Mouse (Mus musculus): ENCODE data around the gene Aaed1. TPM values are rescaled to one million over a fixed set of nuclear protein-coding genes. Genes with fewer than 3 reads are reported as not detected.

Aaed1 gene
- polyA plus RNA-seq, 1 experiment from 2014 or later = 42.9 TPM

- Histone ChIP-seq H3K4me2 (ENCODE audit: low read length) (peak overlapping the region; percentile 73), H3K9me3 (ENCODE audit: control insufficient read depth, low read length) (no peaks in the 10 kb centered on the region), H3K9ac (ENCODE audit: low read length) (peak overlapping the region; percentile 51), H3K27ac (ENCODE audit: low read depth) (no peak overlapping the region), H3K4me3 (ENCODE audit: low read depth, low read length) (peak overlapping the region; percentile 38), H3K36me3 (ENCODE audit: control insufficient read depth, insufficient read depth, low read length) (no peaks in the 10 kb centered on the region), H3K4me1 (replicated peaks; ENCODE audit: control insufficient read depth, insufficient read depth, low read length) (no peaks in the 10 kb centered on the region), H3K27me3 (replicated peaks; ENCODE audit: control insufficient read depth, insufficient read depth, low read length) (no peaks in the 10 kb centered on the region)
- ATAC-seq (replicated peaks; ENCODE audit: low FRiP score, low TSS enrichment, low read depth) (0 out of 2 replicates have a peak, but pooled peaks have one; percentile 19), DNase-seq (ENCODE audit: low spot score) (no peak)
- 16% methylated on average over 10 of the region's 10 CpGs for WGBS
Measured at GRCm38 (mm10) chr13:64343598-64343997, 31.1 kb upstream of the Aaed1 start.

- no peaks in the 10 kb centered on the region for H3K9me3 ChIP-seq (ENCODE audit: control insufficient read depth, low read length)
- H3K4me3 ChIP-seq (ENCODE audit: low read depth, low read length) = no peak overlapping the region
- H3K36me3 ChIP-seq (ENCODE audit: control insufficient read depth, insufficient read depth, low read length) = no peaks in the 10 kb centered on the region
- H3K27me3 ChIP-seq (replicated peaks; ENCODE audit: control insufficient read depth, insufficient read depth, low read length) = no peaks in the 10 kb centered on the region
- H3K9ac ChIP-seq (ENCODE audit: low read length) = no peak overlapping the region
- no peak overlapping the region for H3K27ac ChIP-seq (ENCODE audit: low read depth)
- H3K4me1 ChIP-seq (replicated peaks; ENCODE audit: control insufficient read depth, insufficient read depth, low read length) = no peaks in the 10 kb centered on the region
- WGBS = 49% methylated on average over 4 of the region's 4 CpGs
- H3K4me2 ChIP-seq (ENCODE audit: low read length) = no peak overlapping the region
- DNase-seq (ENCODE audit: low spot score) = peak; percentile 54
- 0 out of 2 replicates have a peak, but pooled peaks have one; percentile 43 for ATAC-seq (replicated peaks; ENCODE audit: low FRiP score, low TSS enrichment, low read depth)
Measured at GRCm38 (mm10) chr13:64335546-64336132, 23.1 kb upstream of the Aaed1 start.

GRCm38 (mm10) chr13:64333102-64333501 is 20.6 kb upstream of the Aaed1 start:
- Histone ChIP-seq H3K27ac (ENCODE audit: low read depth) (no peak overlapping the region), H3K4me3 (ENCODE audit: low read depth, low read length) (no peak overlapping the region), H3K4me2 (ENCODE audit: low read length) (no peak overlapping the region), H3K9ac (ENCODE audit: low read length) (no peak overlapping the region), H3K4me1 (replicated peaks; ENCODE audit: control insufficient read depth, insufficient read depth, low read length) (no peaks in the 10 kb centered on the region), H3K27me3 (replicated peaks; ENCODE audit: control insufficient read depth, insufficient read depth, low read length) (no peaks in the 10 kb centered on the region), H3K9me3 (ENCODE audit: control insufficient read depth, low read length) (no peaks in the 10 kb centered on the region), H3K36me3 (ENCODE audit: control insufficient read depth, insufficient read depth, low read length) (no peaks in the 10 kb centered on the region)
- DNase-seq (ENCODE audit: low spot score) (no peak), ATAC-seq (replicated peaks; ENCODE audit: low FRiP score, low TSS enrichment, low read depth) (no peak)
- WGBS = 76% methylated on average over 3 of the region's 3 CpGs

- Histone ChIP-seq H3K4me3 (ENCODE audit: low read depth, low read length) (no peak overlapping the region), H3K27ac (ENCODE audit: low read depth) (no peak overlapping the region), H3K4me1 (replicated peaks; ENCODE audit: control insufficient read depth, insufficient read depth, low read length) (no peaks in the 10 kb centered on the region), H3K27me3 (replicated peaks; ENCODE audit: control insufficient read depth, insufficient read depth, low read length) (no peaks in the 10 kb centered on the region), H3K9me3 (ENCODE audit: control insufficient read depth, low read length) (no peaks in the 10 kb centered on the region), H3K9ac (ENCODE audit: low read length) (no peak overlapping the region), H3K36me3 (ENCODE audit: control insufficient read depth, insufficient read depth, low read length) (no peaks in the 10 kb centered on the region), H3K4me2 (ENCODE audit: low read length) (no peak overlapping the region)
- ATAC-seq (replicated peaks; ENCODE audit: low FRiP score, low TSS enrichment, low read depth) (no peak), DNase-seq (ENCODE audit: low spot score) (no peak)
- 76% methylated on average over 6 of the region's 6 CpGs for WGBS
Measured at GRCm38 (mm10) chr13:64332321-64332720, 19.8 kb upstream of the Aaed1 start.

GRCm38 (mm10) chr13:64322561-64323281 is 10.2 kb upstream of the Aaed1 start:
- DNase-seq (ENCODE audit: low spot score) (no peak), ATAC-seq (replicated peaks; ENCODE audit: low FRiP score, low TSS enrichment, low read depth) (no peak)
- Histone ChIP-seq H3K4me2 (ENCODE audit: low read length) (no peak overlapping the region), H3K27ac (ENCODE audit: low read depth) (no peak overlapping the region), H3K4me3 (ENCODE audit: low read depth, low read length) (no peak overlapping the region), H3K9ac (ENCODE audit: low read length) (no peak overlapping the region), H3K27me3 (replicated peaks; ENCODE audit: control insufficient read depth, insufficient read depth, low read length) (no peaks in the 10 kb centered on the region), H3K36me3 (ENCODE audit: control insufficient read depth, insufficient read depth, low read length) (no peaks in the 10 kb centered on the region), H3K4me1 (replicated peaks; ENCODE audit: control insufficient read depth, insufficient read depth, low read length) (no peaks in the 10 kb centered on the region), H3K9me3 (ENCODE audit: control insufficient read depth, low read length) (no peaks in the 10 kb centered on the region)
- 84% methylated on average over 8 of the region's 8 CpGs for WGBS

GRCm38 (mm10) chr13:64320334-64320733 is 7.8 kb upstream of the Aaed1 start:
- ATAC-seq (replicated peaks; ENCODE audit: low FRiP score, low TSS enrichment, low read depth) (no peak), DNase-seq (ENCODE audit: low spot score) (no peak)
- 49% methylated on average over 8 of the region's 8 CpGs for whole genome bisulfite sequencing
- Histone ChIP-seq H3K9me3 (ENCODE audit: control insufficient read depth, low read length) (no peaks in the 10 kb centered on the region), H3K4me2 (ENCODE audit: low read length) (no peak overlapping the region), H3K4me3 (ENCODE audit: low read depth, low read length) (no peak overlapping the region), H3K4me1 (replicated peaks; ENCODE audit: control insufficient read depth, insufficient read depth, low read length) (no peaks in the 10 kb centered on the region), H3K36me3 (ENCODE audit: control insufficient read depth, insufficient read depth, low read length) (no peaks in the 10 kb centered on the region), H3K27me3 (replicated peaks; ENCODE audit: control insufficient read depth, insufficient read depth, low read length) (no peaks in the 10 kb centered on the region), H3K27ac (ENCODE audit: low read depth) (no peak overlapping the region), H3K9ac (ENCODE audit: low read length) (no peak overlapping the region)

GRCm38 (mm10) chr13:64319782-64320181 is 7.3 kb upstream of the Aaed1 start:
- no peak for ATAC-seq (replicated peaks; ENCODE audit: low FRiP score, low TSS enrichment, low read depth)
- H3K9ac ChIP-seq (ENCODE audit: low read length) = no peak overlapping the region
- H3K27me3 ChIP-seq (replicated peaks; ENCODE audit: control insufficient read depth, insufficient read depth, low read length) = no peaks in the 10 kb centered on the region
- no peak overlapping the region for H3K27ac ChIP-seq (ENCODE audit: low read depth)
- no peak overlapping the region for H3K4me2 ChIP-seq (ENCODE audit: low read length)
- H3K4me3 ChIP-seq (ENCODE audit: low read depth, low read length) = no peak overlapping the region
- no peak for DNase-seq (ENCODE audit: low spot score)
- no peaks in the 10 kb centered on the region for H3K4me1 ChIP-seq (replicated peaks; ENCODE audit: control insufficient read depth, insufficient read depth, low read length)
- H3K9me3 ChIP-seq (ENCODE audit: control insufficient read depth, low read length) = no peaks in the 10 kb centered on the region
- no peaks in the 10 kb centered on the region for H3K36me3 ChIP-seq (ENCODE audit: control insufficient read depth, insufficient read depth, low read length)

- 66% methylated on average over 2 of the region's 2 CpGs for WGBS
- H3K9ac ChIP-seq (ENCODE audit: low read length) = no peak overlapping the region
- no peak overlapping the region for H3K4me3 ChIP-seq (ENCODE audit: low read depth, low read length)
- no peak for DNase-seq (ENCODE audit: low spot score)
- no peaks in the 10 kb centered on the region for H3K36me3 ChIP-seq (ENCODE audit: control insufficient read depth, insufficient read depth, low read length)
- no peaks in the 10 kb centered on the region for H3K9me3 ChIP-seq (ENCODE audit: control insufficient read depth, low read length)
- no peak overlapping the region for H3K4me2 ChIP-seq (ENCODE audit: low read length)
- H3K4me1 ChIP-seq (replicated peaks; ENCODE audit: control insufficient read depth, insufficient read depth, low read length) = no peaks in the 10 kb centered on the region
- ATAC-seq (replicated peaks; ENCODE audit: low FRiP score, low TSS enrichment, low read depth) = no peak
- no peaks in the 10 kb centered on the region for H3K27me3 ChIP-seq (replicated peaks; ENCODE audit: control insufficient read depth, insufficient read depth, low read length)
- H3K27ac ChIP-seq (ENCODE audit: low read depth) = no peak overlapping the region
Measured at GRCm38 (mm10) chr13:64318355-64318754, 5.8 kb upstream of the Aaed1 start.

All from intestine, embryonic 14.5 days (tissue).